Mouse (Mus musculus): ENCODE measurements around the gene Asic2. TPM values are rescaled to one million over a fixed set of nuclear protein-coding genes. Genes with fewer than 3 reads are reported as not detected.
A peak's percentile ranks its signal among the peaks of the same experiment; 100 is the strongest.

The Asic2 gene
- polyA plus RNA-seq, 1 experiment = 54.8 TPM

DNA sequence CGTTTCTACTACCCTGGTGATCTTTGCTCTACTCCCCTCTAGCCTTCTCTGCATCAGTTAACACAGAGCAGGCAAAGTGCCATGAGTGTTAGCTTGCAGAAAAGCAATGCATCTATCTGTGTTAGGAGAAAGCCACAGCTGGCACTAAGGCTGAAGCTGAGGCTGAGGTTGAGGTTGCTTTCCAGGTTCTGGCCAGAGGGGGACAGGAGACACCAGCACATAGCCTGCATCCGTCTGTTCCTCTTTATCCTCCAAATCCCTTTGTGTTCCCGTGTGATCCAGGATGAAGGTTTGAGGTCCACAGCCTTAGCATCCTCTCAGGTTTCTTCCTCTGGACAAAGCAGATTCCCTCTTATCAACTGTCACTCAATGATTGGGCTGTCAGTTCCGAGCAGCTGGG lies 343.1 kb downstream of the Asic2 start:
- DNase-seq (ENCODE audit: extremely low spot score in 1 of 2, low spot score in 1 of 2) = no peak

DNA sequence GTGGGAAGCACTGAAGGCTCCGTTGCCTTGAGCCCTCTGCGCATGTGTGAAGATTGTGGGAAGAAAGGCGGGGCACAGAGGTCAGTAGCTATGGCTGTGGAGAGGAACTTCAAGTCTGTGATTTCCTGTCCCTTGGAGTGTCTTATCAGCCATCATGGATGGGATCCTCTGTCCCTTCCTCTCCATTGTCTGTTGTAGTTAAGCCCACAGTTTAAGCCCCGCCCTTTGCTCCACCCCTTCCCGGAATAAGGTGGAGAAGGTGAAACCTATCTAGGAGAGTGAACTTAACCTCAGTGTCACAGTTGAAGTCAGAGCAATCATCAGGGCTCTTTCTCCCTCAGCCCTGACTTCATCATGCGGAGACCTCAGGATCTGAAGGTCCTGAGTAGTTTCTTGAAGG lies 347.7 kb downstream of the Asic2 start:
- no peak for DNase-seq (ENCODE audit: extremely low spot score in 1 of 2, low spot score in 1 of 2)

DNA sequence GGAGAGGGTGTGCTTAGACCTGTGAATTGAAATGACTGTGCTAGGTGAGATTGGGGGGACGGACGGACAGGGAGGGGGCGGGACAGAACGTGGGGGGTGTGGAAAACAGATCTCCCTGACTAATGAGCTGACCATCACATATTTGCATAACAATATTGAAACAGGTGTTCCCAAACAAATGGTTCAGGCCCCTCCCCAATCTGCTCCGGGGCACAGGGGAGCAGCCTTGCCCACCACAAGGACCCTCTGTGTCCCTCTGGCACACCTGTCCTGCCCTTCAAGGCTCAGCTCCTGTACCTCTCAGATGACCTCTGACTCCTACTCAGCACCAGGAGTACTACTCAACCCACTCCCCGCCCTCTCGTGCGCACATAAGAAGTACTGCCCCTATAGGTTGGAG lies 351.8 kb downstream of the Asic2 start:
- no peak for DNase-seq (ENCODE audit: extremely low spot score in 1 of 2, low spot score in 1 of 2)

DNA sequence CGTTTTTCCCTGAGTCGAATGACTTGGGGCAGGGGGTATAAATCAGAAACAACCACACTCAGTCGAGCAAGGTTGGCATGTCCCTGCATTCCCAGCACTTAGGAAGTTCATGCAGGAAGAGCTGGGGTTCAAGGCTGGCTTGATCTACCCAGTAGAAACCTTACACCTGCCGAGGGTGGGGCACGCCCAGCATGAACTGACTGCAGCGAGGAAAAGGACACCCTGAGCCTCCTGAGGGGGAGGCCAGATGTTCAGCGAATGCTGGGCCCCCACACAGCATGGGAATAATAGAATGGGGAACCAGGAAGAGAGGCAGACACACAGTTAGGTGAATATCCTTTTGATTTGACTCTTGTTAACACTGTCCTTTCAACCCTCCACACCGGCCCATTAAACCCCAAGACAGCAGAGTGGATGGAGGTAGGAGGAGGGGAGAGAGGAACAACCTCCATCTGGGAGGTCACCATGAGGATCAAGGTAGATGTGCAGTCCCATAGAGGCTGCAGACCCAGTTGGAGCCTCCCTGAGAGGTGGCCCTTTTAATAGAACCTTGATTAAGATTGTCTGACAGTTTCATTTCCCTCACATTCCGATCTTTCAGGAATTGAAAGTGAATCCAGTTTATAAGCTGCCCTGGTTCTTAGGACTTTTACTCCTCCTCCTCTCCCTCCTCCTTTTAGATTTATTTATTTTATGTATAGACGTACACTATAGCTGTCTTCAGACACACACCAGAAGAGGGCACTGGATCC lies 354.2 kb downstream of the Asic2 start:
- no peak for DNase-seq (ENCODE audit: extremely low spot score in 1 of 2, low spot score in 1 of 2)

DNA sequence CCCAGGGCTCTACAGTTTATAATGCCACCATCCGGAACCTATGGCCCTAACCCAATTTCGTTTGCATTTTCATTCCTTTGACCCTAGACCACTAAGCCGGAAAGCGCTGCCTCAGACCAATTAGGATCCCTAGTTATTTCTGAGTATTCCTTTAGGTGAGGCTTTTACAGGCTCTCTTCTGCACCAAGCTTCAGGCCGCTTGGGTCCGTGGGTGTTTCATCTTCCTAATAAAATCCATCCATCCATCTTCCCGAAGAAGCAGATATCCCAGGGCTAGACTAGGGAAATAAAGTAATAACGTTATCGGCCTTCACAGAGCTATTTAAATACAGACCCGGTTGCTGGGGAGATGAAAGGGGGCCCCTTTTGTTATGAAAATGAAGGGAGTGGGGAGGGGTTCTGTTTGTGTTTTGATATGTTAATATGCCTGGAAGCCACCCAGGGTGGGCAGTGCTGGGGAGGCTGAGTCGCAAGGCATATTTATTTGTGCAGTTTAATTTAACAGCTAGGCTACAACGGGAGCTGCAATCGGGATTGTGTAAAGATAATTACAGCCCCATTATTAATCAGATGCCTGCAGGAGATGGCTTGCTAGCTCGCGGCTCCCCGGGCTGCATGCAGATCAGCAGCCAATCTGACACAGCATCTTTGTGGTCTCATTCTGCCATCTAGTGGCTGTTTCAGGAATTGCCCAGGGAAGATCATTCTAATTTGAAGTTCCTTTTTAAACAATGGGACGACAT lies 355.3 kb downstream of the Asic2 start:
- DNase-seq (ENCODE audit: extremely low spot score in 1 of 2, low spot score in 1 of 2) = peak; percentile 75 to 98

DNA sequence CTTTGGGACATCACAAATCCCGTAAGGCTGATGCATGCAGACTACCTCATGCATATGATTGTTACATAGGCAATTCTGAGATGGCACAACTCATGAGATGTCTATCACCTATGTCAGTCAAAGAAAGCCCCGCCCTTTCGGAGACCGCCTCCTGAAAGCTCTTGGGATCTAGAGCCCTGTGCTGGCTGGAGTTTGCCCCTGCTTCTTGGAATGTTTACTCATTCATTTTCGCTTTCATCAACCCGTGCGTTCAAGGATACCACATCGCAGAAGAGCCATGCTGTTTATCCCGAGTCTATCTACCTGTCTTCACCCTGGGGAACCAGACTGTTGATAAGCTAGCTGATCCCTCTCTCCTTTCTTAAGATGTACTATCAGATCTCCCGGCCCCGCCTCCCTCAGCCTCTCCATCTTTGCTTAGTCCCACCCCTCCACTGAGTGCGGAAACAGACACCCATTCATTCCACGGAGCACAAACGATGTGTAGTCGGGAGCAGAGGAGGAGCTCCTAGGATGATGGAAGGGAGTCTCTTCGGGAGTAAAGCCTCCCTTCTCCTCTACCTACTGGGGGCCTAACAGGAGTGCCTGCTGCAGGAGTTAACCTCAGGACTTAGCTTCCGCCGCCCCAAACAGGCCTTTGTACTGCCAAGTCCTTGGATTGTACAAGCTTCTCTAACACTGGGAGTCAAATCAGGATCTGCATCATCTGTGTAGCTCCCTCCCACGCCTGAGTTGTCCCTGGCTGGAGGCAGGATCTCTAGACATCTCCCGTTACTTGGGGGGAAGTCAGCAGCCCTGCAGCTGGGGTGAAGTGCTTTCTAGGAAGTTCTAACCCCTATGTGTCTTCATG lies 356.1 kb downstream of the Asic2 start:
- peak; percentile 22 to 67 for DNase-seq (ENCODE audit: extremely low spot score in 1 of 2, low spot score in 1 of 2)

DNA sequence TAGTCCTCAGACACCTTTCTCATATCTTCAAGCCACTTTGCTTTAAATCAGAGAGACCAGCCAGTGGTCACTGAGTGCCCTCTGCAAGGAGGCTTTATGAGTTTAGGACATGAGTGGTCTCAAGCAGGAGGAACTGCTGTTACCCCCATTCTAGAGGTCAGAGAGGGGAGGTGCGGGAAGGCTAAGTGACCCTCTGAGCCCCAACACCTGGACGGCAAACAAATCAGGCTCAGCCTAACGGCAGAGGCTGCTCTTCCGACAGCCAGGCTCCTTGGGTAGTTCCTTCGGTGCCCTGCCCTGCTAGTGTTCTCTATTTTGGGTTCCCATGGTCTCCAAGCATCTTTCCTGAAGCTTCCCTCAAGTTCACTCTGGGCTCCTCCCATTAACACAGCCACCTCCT lies 357.8 kb downstream of the Asic2 start:
- DNase-seq (ENCODE audit: extremely low spot score in 1 of 2, low spot score in 1 of 2) = no peak

DNA sequence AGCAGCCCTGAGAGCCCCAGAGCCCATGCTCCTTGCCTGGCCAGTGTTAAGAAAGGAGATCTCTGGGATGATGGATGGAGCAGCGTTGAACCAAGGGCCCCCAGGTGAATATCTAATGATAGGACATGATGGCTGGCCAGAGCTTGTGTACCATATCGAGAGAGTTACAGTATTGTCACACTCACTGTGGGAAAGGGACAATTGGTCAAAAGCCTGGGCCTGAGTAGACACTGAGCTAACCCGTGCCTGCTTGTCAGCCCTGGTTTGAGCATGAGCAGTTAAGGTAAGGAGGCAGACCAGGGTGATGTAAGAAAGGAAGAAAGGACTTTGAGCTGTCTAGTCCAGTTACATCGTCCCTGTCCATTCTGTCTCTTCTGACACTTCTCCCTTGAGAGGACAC lies 365.3 kb downstream of the Asic2 start:
- DNase-seq (ENCODE audit: extremely low spot score in 1 of 2, low spot score in 1 of 2) = no peak

DNA sequence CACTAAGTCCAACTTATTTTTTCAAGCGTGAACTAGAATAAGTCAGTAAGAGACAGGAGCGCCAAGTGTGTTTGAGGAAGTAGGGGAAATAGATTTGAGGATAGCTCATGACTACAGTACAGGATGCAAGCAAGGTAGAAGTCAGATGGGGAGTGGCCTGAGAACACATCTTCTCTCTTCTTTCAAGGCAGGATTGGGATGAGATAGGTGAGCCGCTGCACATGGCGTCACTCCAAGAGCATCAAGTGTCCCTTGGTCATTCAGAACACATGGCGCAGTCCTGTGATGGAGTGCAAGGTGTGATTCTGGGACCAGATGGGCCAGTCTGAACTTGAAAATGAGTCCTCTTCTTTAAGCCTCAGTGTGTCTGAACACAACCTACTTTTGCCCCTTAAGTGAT lies 366.5 kb downstream of the Asic2 start:
- DNase-seq (ENCODE audit: extremely low spot score in 1 of 2, low spot score in 1 of 2) = no peak

DNA sequence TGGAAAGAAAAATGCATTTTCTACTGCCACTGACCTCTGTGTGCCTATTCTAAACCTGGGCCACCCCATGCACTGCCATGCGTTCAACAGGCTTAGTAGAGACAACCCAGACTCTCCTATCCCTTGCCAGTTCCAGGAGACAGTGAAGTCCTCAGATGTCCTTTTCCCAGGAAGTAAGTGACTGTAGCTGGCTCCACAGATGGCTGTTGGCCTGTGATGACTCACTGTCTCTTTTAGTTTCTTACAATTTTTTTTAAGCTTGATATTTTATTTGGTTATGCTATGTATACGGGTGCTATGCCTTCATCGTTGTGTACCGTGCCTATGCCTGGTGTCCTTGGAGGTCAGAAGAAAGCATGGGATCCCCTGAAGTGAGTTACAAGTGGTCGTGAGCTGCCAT lies 370.7 kb downstream of the Asic2 start:
- peak in 1 of 2 experiments; percentile 45 for DNase-seq (ENCODE audit: extremely low spot score in 1 of 2, low spot score in 1 of 2)

DNA sequence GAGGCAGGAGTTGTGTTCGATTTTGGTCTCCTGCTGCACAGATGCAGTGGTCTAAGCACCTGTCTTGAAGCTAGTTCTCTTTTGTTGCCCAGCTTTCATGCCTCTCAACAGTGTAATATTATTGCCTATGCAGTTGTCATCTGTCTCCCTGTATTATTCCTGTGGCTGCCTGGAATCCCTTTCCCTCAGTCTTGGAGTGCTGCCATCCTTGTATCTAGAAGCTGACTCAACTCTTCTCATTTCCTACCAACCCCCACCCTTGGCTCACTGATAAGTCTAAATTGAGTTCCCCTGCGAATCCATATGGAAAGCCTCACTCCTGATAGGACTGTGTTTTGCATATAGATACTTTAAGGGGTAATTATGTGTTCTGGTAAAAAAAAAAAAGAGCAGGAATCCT lies 373.0 kb downstream of the Asic2 start:
- DNase-seq (ENCODE audit: extremely low spot score in 1 of 2, low spot score in 1 of 2) = peak; percentile 41 to 87

DNA sequence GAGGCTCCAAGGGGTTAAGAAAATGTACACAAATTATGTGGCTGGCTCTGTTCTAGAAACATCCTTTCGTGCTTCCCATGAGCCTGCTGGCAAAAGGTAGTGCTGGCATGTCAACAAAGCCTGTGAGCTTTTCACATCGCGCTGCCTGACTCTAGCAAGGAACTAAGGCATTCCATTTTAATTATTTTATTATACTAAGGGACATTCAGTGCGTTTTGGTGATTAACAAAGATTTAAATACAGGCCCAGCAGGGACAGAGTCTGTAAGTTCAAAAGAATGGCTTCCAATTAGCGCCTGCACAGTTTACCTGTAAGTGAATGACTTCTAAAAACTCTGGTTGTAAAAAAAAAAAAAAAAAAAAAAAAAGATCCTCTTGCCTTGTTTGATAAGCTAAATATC lies 375.5 kb downstream of the Asic2 start:
- DNase-seq (ENCODE audit: extremely low spot score in 1 of 2, low spot score in 1 of 2) = no peak

DNA sequence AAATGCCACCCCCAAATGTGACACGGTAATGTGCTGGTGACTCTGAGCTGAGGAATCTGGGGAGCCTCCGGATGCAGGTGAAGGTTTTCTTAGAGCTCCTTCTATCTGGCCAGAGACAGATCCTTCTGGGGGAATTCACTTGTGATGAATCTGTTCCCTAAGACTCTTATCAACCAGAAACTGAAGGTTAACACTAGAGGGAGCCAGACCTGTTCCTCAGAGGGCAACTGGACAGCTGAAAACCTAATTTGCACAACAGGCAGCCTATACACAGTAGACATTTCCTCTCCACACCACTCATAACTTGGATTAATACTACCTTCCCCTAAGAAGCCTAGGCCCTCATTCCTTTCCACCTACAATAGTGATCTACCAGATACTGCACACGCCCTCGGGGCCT lies 377.3 kb downstream of the Asic2 start:
- peak in 1 of 2 experiments; percentile 32 for DNase-seq (ENCODE audit: extremely low spot score in 1 of 2, low spot score in 1 of 2)

DNA sequence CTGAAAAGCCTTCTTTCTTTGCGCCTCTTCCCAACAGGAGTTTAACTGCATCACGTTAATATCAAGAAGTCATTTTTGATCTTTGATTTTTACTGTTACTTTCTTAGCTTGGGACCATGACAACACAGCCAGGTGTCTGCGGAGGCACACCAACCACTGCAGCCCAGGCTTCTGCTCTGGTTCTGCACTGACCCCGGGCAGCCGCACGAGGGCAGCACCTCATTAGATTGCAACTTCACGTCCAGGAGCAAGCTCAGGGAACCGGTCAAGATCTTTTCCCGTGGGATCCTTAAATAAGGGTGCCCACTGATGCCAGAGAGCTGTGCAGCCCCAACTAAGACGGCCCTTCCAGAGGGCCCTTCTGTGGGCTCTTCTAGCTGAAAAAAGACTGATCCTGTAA lies 379.6 kb downstream of the Asic2 start:
- DNase-seq (ENCODE audit: extremely low spot score in 1 of 2, low spot score in 1 of 2) = peak; percentile 47 to 89

DNA sequence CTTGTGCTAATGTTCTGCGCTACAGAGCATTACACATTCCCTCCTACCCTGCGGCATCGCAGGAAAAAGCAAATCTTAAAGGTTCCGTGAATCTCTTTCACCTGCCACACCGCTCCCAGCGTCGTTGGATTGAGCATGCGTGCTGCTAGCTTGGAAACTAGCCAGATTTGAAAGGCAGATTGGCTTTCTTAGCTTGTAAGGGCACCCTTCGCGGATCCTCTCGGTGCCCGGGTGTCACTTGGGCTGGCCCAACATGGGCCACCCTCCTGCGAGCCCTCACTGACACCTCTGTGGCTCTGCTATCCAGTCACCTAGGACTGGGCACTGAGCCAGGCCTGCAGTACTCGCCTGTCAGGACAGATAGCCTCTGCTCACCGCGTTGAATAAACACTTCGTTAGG lies 380.3 kb downstream of the Asic2 start:
- DNase-seq (ENCODE audit: extremely low spot score in 1 of 2, low spot score in 1 of 2) = peak in 1 of 2 experiments; percentile 52

DNA sequence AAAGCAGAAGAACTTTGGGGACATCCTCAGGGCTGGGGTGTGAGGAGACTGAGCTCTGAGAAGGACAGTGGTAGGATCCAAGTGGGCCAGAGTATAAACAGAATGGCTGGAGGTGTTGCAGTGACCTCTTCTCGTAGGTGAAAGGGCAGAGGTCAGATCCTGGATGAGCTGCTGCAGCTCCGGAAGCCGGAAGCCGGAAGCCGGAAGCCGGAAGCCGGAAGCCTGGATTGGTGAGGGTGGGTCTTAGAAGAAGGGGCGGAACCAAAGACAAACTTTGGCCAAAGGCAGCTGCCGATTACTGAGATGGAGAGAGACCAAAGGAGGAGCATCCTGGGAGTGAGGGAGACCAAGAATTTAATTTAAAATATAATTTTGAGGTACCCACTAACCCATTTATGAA lies 381.1 kb downstream of the Asic2 start:
- DNase-seq (ENCODE audit: extremely low spot score in 1 of 2, low spot score in 1 of 2) = no peak

DNA sequence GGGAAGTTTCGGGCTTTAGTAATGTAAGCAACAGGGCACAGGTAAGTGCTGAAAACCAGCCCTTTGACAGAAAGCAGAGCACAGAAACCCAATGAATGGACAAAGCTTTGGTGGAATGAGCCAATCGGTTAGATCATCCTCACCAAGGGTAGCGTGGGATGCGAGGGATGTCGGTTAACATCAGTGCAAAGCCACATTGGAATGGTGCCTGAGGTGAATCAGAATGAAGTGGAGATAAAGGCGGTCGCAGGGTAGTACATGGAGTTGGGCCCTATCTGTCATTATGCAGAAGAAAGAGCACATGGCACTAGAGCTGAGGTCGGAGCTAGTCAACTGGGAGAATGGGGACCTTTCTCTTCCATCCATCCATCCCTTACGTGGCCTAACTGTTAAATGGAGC lies 383.8 kb downstream of the Asic2 start:
- no peak for DNase-seq (ENCODE audit: extremely low spot score in 1 of 2, low spot score in 1 of 2)

DNA sequence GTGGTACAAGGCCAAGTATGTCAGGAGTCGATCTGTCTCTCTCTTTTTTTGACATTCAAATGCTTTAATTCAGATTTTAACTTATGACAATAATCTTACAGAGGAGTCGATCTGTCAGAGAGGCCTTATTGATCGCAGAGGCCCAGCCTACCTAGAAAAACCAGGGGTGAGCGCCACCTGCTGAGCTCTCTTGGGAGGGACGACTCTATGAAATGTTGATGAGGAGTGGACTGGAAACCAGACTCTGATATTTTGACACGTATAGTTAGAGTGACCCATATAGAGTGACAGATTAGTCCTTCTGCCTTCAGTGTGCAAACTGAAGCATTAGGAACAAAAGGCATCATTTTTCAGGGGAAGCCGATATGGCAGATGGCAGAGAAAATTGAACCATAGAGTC lies 385.1 kb downstream of the Asic2 start:
- peak in 1 of 2 experiments; percentile 22 for DNase-seq (ENCODE audit: extremely low spot score in 1 of 2, low spot score in 1 of 2)

DNA sequence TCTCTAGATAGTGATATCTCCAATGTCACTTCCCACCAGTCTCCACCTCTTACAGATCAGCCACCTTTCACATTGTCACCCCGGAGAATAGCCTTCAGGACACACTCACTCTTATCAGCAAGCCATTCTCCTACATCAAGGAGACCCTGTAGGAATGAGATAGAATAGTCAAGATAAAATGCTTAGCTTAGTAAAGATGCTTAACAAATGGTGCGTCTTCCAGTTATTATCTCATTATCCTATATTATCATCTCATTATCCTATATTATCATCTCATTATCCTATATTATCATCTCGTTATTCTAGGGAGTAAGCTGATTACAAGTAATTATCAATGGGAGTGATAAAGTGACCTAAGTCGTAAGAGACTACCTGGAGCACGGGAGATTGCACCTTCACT lies 386.1 kb downstream of the Asic2 start:
- DNase-seq (ENCODE audit: extremely low spot score in 1 of 2, low spot score in 1 of 2) = no peak

DNA sequence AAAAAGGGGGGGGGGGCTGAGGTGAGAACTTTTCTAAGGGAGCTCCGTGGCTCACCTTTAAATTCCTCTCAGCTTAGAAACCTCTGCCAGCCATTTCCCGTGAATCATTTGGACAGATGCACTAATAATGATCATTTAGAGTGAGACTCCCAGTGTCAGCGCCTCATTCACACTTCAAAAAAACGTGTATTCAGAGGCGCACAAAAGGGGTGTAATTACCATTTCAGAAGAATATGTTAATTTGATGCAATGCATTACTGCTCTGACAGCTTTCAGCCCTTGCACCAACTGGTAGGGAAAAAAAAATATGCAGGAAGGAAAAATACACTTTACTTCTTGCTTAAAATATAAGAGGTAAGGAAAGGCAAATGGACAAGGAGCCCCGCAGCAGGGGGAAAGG lies 388.5 kb downstream of the Asic2 start:
- peak in 1 of 2 experiments; percentile 23 for DNase-seq (ENCODE audit: extremely low spot score in 1 of 2, low spot score in 1 of 2)

DNA sequence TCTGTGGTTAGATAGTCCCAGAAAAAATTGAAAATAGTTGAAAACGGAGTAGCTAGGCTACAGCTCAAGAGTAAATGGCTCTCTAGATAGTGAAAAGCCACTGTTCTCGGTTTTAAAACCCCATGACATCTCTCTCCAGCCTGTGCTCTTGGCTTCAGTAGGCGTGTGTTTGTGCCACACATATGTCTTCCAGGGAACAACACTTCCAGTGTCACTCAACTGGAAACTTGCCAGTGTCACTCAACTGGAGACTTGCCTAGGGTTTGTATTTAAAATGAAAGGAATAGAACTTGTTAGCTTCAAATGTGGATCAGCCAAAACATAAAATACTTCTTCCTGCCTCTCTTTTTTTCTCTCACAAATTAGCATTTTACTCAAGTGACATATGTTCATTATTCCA lies 397.9 kb downstream of the Asic2 start:
- peak in 1 of 2 experiments; percentile 50 for DNase-seq (ENCODE audit: extremely low spot score in 1 of 2, low spot score in 1 of 2)

Measured in frontal cortex, adult 2 months (tissue).